Mouse (Mus musculus) midbrain, embryonic 12.5 days (tissue): ENCODE results near the gene Lingo4. TPM values are rescaled to one million over a fixed set of nuclear protein-coding genes. Genes with fewer than 3 reads are reported as not detected.

Experiments
- ATAC-seq: fragments of 200-750 bp; cut with Nextera tagmentation; 2 replicates; pipeline ENCODE4 v1.8.0; 2017; ENCODE audit warnings: low read depth, moderate TSS enrichment, moderate library complexity; ENCODE audit not compliant: low FRiP score
- H3K27ac ChIP-seq: fragments of 300-500 bp; sonication (generic); replicated peaks from 2 replicates; pipeline ENCODE4 v1.5.1; 2016; ENCODE audit warnings: mild to moderate bottlenecking
- H3K27me3 ChIP-seq: fragments of 300-500 bp; sonication (generic); 2 replicates; pipeline ENCODE4 v1.6.1; 2016; ENCODE audit warnings: mild to moderate bottlenecking
- H3K36me3 ChIP-seq: fragments of 300-500 bp; sonication (generic); 2 replicates; pipeline ENCODE4 v1.6.1; 2016
- H3K4me1 ChIP-seq: fragments of 300-500 bp; sonication (generic); 2 replicates; pipeline ENCODE4 v1.6.1; 2016
- H3K4me2 ChIP-seq: fragments of 300-500 bp; sonication (generic); replicated peaks from 2 replicates; pipeline ENCODE4 v1.6.1; 2016; ENCODE audit warnings: mild to moderate bottlenecking, moderate library complexity
- H3K4me3 ChIP-seq: fragments of 300-500 bp; sonication (generic); 2 replicates; pipeline ENCODE4 v1.5.1; 2016; ENCODE audit warnings: mild to moderate bottlenecking
- H3K9ac ChIP-seq: fragments of 300-500 bp; sonication (generic); replicated peaks from 2 replicates; pipeline ENCODE4 v1.6.1; 2016; ENCODE audit warnings: mild to moderate bottlenecking, moderate library complexity
- H3K9me3 ChIP-seq: fragments of 300-500 bp; sonication (generic); 2 replicates; pipeline ENCODE4 v1.6.1; 2016; ENCODE audit warnings: mild to moderate bottlenecking
- WGBS: fragments of 180-500 bp; shearing (Covaris S2); methylation state at CpG from one replicate; pipeline ENCODE4 v1.1.7; 2016; 5-methylcytosine and 5-hydroxymethylcytosine counted together
- polyA plus RNA-seq: library from polyadenylated mRNA; unstranded; fragments of >200 nt; fragmentation: Nextera tagmentation; extraction: Ambion mirVana; gene quantifications from 2 replicates; pipeline ENCODE4 v1.2.1, GENCODE M21; 2016

Lingo4 gene
- polyA plus RNA-seq, 1 experiment from 2014 or later, result 0.68 TPM

DNA sequence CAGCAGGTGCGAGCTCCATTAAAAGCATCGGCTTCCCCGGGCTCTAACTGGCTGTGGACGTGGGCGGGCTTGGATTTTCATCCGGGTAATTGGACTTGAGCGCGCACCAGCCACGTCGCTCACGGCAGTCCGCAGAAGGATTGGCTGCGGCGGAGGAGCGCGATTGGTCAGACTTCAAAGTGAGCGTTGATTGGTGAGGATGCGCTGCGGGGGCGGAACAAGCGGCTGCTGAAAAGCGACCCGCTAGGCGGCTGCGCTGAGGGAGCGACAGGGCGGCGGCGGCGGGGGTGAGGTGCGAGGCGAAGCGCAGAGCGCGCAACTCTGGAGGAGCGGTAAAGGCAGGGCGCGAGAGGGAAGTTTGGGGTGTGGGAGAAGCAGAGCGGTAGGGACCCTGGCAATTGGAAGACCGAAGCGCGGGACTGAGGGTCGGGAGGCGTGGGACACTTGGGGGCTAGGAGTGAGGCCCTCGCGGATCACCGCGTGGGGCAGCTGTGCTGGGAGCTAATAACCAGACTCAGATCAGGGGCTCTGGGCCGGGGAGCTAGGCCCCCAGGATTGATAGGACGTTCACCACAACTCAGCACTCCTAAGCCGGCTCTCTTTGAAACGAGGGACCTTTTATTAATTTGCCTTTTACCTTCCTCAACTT is 14.8 kb downstream of the Lingo4 start, which contains the start of gene Tdrkh:
Gene Tdrkh (plus strand): TSS at position 243 of the 649 bp plus-strand sequence.
- H3K4me3 ChIP-seq, result peak within 1 kb of the TSS; percentile 61
- no peaks in the 10 kb centered on the region for H3K9me3 ChIP-seq
- peaks cover 5% of the 10 kb centered on the region for H3K4me1 ChIP-seq
- peak within 1 kb of the TSS; percentile 76 for H3K27ac ChIP-seq
- peak; percentile 99 for ATAC-seq
- H3K27me3 ChIP-seq, result no peaks in the 10 kb centered on the region
- H3K36me3 ChIP-seq, result no peaks in the 10 kb centered on the region
- peak within 1 kb of the TSS; percentile 67 for H3K4me2 ChIP-seq
- peak within 1 kb of the TSS; percentile 69 for H3K9ac ChIP-seq
- 10% methylated on average over 52 of the region's 52 CpGs for WGBS

DNA sequence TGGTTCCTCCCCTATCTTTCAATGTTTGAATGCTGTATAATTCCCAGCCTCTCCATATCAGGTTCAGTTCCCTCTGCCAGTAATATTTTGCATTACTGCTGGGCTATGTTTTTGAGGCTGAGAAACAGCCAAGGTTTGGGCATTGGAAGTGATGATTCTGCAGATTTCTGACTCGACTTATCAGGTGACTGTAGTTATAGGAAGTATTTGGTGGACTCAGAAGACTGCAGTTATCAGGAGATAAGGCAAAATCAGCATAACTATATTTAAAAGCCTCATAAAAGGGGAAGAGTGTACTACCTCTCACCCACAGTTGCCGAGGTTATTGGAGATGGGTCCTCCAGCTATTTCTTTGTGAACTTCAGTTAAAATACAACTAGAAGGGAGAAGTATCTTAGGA is 32.7 kb downstream of the Lingo4 start:
- Histone ChIP-seq H3K9ac (no peak overlapping the region), H3K4me1 (no peaks in the 10 kb centered on the region), H3K4me2 (no peak overlapping the region), H3K27ac (no peak overlapping the region), H3K27me3 (no peaks in the 10 kb centered on the region), H3K4me3 (no peak overlapping the region), H3K36me3 (peaks cover 40% of the 10 kb centered on the region), H3K9me3 (no peaks in the 10 kb centered on the region)
- WGBS, result 82% methylated on average over 2 of the region's 2 CpGs
- no peak for ATAC-seq

DNA sequence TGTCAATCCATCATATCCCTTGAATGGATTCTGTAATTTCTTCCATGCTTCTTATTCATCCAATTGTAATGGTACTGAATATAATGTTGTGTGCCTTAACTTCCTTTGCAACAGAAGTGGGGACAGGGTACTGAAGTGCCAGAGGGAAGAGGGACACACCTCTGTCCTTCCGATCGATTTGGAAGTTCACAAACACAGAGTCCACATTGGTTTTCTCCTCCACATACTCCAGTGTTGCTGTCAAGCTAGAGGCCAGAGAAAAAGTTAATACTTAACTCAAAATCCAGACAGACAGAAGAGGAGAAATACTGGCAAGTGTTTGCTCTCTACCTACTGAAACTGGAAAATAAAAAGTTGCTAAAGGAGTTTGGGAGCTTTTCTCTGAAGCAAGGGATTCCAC is 36.0 kb downstream of the Lingo4 start:
- H3K9me3 ChIP-seq, result no peaks in the 10 kb centered on the region
- H3K27me3 ChIP-seq, result no peaks in the 10 kb centered on the region
- no peak overlapping the region for H3K4me3 ChIP-seq
- WGBS, result 90% methylated on average over 2 of the region's 2 CpGs
- H3K4me2 ChIP-seq, result no peak overlapping the region
- no peak for ATAC-seq
- peaks cover 19% of the 10 kb centered on the region for H3K36me3 ChIP-seq
- no peak overlapping the region for H3K27ac ChIP-seq
- no peak overlapping the region for H3K9ac ChIP-seq
- H3K4me1 ChIP-seq, result no peaks in the 10 kb centered on the region

DNA sequence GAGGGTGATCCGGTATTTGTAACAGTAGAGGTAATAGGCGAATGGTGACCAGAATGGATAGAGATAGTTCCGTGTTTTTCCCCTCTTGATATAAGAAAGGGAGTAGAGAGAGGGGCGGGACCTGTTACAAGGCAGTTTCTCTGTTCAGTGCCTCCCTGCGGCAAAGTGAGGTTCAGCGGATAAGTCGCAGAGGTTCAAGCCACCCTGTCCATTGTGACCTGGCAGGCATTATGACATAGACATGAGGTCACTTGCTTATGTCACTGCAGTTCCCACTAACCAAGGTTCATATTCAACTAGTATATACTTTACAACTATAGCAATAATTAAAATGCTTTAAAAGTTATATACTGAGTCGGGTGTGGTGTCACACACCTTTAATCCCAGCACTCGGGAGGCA is 38.1 kb downstream of the Lingo4 start:
- Histone ChIP-seq H3K4me3 (no peak overlapping the region), H3K9me3 (no peaks in the 10 kb centered on the region), H3K9ac (no peak overlapping the region), H3K27ac (no peak overlapping the region), H3K27me3 (no peaks in the 10 kb centered on the region), H3K4me1 (no peaks in the 10 kb centered on the region), H3K4me2 (no peak overlapping the region), H3K36me3 (0 out of 2 replicates have a peak, but pooled peaks cover 3% of the 10 kb centered on the region)
- WGBS, result 85% methylated on average over 9 of the region's 9 CpGs
- no peak for ATAC-seq

DNA sequence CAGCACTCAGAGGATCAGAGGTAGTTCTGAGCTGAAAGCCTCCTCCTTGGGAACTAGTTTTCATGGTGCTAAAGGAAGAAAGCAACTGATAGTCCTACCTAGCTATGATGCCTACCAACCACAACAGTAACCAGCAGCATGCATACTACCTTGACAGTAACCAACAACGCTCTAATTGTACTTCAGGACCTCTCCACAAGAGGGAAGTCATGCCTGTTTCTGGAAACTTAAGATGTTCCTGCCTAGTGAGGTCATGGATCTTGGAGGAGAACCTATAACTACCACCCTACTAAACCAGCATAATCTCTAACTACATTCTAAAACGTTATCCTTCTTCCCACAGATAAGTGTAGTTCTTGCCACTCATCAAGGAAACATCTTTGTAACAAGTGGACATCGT is 42.9 kb downstream of the Lingo4 start:
- no peak overlapping the region for H3K27ac ChIP-seq
- no peak for ATAC-seq
- H3K27me3 ChIP-seq, result no peaks in the 10 kb centered on the region
- peaks cover 14% of the 10 kb centered on the region for H3K4me1 ChIP-seq
- WGBS, result 45% methylated on average over 3 of the region's 3 CpGs
- H3K36me3 ChIP-seq, result peaks cover 15% of the 10 kb centered on the region
- H3K9me3 ChIP-seq, result no peaks in the 10 kb centered on the region
- H3K9ac ChIP-seq, result no peak overlapping the region
- H3K4me2 ChIP-seq, result no peak overlapping the region
- H3K4me3 ChIP-seq, result no peak overlapping the region

DNA sequence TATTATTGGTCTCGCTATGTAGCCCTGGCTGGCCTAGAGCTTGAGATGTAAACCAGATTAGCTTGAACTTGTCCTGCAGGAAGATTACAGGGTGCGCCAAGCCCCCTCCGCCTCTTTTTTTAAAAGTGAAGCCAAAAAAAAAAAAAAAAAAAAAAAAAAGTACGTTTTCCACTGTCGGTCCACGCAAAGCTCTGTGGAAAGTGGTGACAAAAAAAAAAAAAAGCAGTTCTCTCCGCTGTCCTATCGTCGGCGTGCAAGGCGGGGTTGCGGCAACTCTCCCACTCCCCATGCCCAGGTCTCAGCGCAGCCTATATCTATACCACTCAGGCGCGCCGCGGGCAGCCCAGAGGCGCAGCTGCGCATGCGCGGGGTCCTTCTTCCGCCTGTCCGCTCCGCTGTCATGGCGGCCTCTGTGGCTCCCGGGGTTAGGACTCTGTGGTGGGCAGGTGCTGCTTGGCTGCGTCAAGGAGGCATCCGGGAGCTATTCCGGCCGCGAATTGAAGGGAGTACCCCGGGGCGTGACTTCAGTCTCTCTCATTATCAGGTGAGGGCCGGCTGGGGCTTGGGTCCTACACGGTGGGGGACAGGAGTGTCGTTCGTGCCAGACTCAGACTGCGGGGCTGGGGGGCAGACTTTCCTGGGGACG is 44.8 kb downstream of the Lingo4 start, which contains the start of gene Mrpl9:
Gene Mrpl9 (plus strand): TSS at position 368 of the 646 bp plus-strand sequence.
- H3K9ac ChIP-seq, result peak within 1 kb of the TSS; percentile 94
- no peaks in the 10 kb centered on the region for H3K9me3 ChIP-seq
- no peaks in the 10 kb centered on the region for H3K27me3 ChIP-seq
- peak within 1 kb of the TSS; percentile 65 for H3K27ac ChIP-seq
- H3K4me3 ChIP-seq, result peak within 1 kb of the TSS; percentile 96
- H3K4me1 ChIP-seq, result peaks cover 14% of the 10 kb centered on the region
- H3K36me3 ChIP-seq, result peaks cover 34% of the 10 kb centered on the region
- WGBS, result under 1% methylated on average over 39 of the region's 39 CpGs
- H3K4me2 ChIP-seq, result peak within 1 kb of the TSS; percentile 85
- ATAC-seq, result peak; percentile 98

DNA sequence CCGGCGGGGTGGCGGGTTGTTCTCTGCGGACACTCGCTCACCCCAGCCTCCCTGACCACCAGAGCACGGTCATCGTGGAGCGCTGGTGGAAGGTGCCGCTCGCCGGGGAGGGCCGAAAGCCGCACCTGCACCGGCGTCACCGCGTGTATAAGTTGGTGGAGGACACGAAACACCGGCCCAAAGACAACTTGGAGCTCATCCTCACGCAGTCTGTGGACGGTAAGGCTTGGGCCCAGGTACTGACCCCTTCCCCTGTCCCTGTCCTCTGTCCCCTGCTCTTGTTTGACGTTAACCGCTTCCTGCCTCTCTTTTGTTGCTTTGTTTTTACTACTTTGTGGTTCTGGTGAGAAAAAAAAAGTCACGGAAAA is 45.3 kb downstream of the Lingo4 start, which contains the start of gene Oaz3:
Gene Oaz3 (minus strand): TSS at position 319 of the 368 bp plus-strand sequence.
- H3K27me3 ChIP-seq, result no peaks in the 10 kb centered on the region
- H3K27ac ChIP-seq, result peak within 1 kb of the TSS; percentile 65
- peak within 1 kb of the TSS; percentile 85 for H3K4me2 ChIP-seq
- WGBS, result 1% methylated on average over 24 of the region's 24 CpGs
- peaks cover 14% of the 10 kb centered on the region for H3K4me1 ChIP-seq
- ATAC-seq, result no peak
- peak within 1 kb of the TSS; percentile 94 for H3K9ac ChIP-seq
- H3K4me3 ChIP-seq, result peak within 1 kb of the TSS; percentile 96
- H3K9me3 ChIP-seq, result no peaks in the 10 kb centered on the region
- peaks cover 39% of the 10 kb centered on the region for H3K36me3 ChIP-seq

DNA sequence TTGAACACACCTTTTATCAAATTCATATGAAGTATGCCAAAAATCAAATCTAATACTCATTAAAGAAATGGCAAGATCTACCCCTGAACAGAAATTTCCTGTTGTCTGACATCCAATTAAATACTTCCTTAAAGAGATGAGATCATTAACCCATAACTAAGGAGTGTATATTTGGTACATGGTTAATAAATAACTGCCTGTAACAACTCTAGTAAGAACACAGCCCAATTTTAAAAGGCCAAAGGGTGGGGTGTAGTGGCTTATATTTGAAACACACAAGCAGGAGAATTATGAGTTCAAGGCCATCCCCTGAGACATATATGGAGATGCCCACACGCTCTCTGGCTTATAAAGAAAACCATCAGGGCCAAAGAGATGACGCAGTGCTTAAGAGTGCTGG is 51.1 kb downstream of the Lingo4 start:
- Histone ChIP-seq H3K9ac (no peak overlapping the region), H3K27me3 (no peaks in the 10 kb centered on the region), H3K4me1 (peaks cover 6% of the 10 kb centered on the region), H3K9me3 (no peaks in the 10 kb centered on the region), H3K27ac (no peak overlapping the region), H3K36me3 (peaks cover 50% of the 10 kb centered on the region), H3K4me3 (no peak overlapping the region), H3K4me2 (no peak overlapping the region)
- 97% methylated on average over 2 of the region's 2 CpGs for WGBS
- ATAC-seq, result no peak

Other genes with a start within 250 kb of the Lingo4 start
- not detected in 2 replicates for gene Gm10696, start 220.3 kb upstream of the Lingo4 start, polyA plus RNA-seq
- not detected in 2 replicates for gene Gm5286, start 201.8 kb upstream of the Lingo4 start, polyA plus RNA-seq
- gene Gm4778, start 134.5 kb upstream of the Lingo4 start, polyA plus RNA-seq, result not detected in 2 replicates
- 12.8 and 13.3 TPM in 2 replicates for gene Them4, start 88.4 kb upstream of the Lingo4 start, polyA plus RNA-seq
- not detected in 2 replicates for gene Them5, start 56.4 kb upstream of the Lingo4 start, polyA plus RNA-seq
- gene C2cd4d, start 36.1 kb upstream of the Lingo4 start, polyA plus RNA-seq, result 1.9 and 3.3 TPM in 2 replicates
- 0.18 and 0.28 TPM in 2 replicates for gene Rorc, start 25.7 kb upstream of the Lingo4 start, polyA plus RNA-seq
- gene Tdrkh, start 14.8 kb downstream of the Lingo4 start, polyA plus RNA-seq, result 54.7 and 63.6 TPM in 2 replicates
- 58.8 and 64.9 TPM in 2 replicates for gene Mrpl9, start 44.8 kb downstream of the Lingo4 start, polyA plus RNA-seq
- gene Oaz3, start 45.4 kb downstream of the Lingo4 start, polyA plus RNA-seq, result 1.1 and 1.6 TPM in 2 replicates
- gene Celf3, start 79.8 kb downstream of the Lingo4 start, polyA plus RNA-seq, result 222 and 240 TPM in 2 replicates
- 15.8 and 19.0 TPM in 2 replicates for gene Riiad1, start 81.8 kb downstream of the Lingo4 start, polyA plus RNA-seq
- 65.6 and 79.1 TPM in 2 replicates for gene Snx27, start 184.2 kb downstream of the Lingo4 start, polyA plus RNA-seq
- gene Gm10972, start 244.6 kb downstream of the Lingo4 start, polyA plus RNA-seq, result not detected in 2 replicates